Mouse (Mus musculus) liver, embryonic 16.5 days (tissue): ENCODE measurements around the gene Slc25a11. TPM values are rescaled to one million over a fixed set of nuclear protein-coding genes. Genes with fewer than 3 reads are reported as not detected.

Experiments
- ATAC-seq: fragments of 200-750 bp; cut with Nextera tagmentation; 2 replicates; pipeline ENCODE4 v1.8.0; 2017; ENCODE audit warnings: low read depth, mild to moderate bottlenecking, moderate number of reproducible peaks, moderate library complexity
- H3K27ac ChIP-seq: fragments of 300-500 bp; sonication (generic); 2 replicates; pipeline ENCODE4 v1.5.1; 2014; ENCODE audit warnings: mild to moderate bottlenecking, low read length
- H3K27me3 ChIP-seq: fragments of 300-500 bp; sonication (generic); 2 replicates; pipeline ENCODE4 v1.6.1; 2014; ENCODE audit warnings: low read depth, low read length, mixed read lengths; ENCODE audit not compliant: control insufficient read depth, insufficient read depth
- H3K36me3 ChIP-seq: fragments of 300-500 bp; sonication (generic); 2 replicates; pipeline ENCODE4 v1.6.1; 2014; ENCODE audit warnings: mild to moderate bottlenecking; ENCODE audit not compliant: control insufficient read depth, insufficient read depth
- H3K4me1 ChIP-seq: fragments of 300-500 bp; sonication (generic); 2 replicates; pipeline ENCODE4 v1.6.1; 2014; ENCODE audit warnings: low read depth, low read length, mixed read lengths; ENCODE audit not compliant: control insufficient read depth
- H3K4me2 ChIP-seq: fragments of 300-500 bp; sonication (generic); 2 replicates; pipeline ENCODE4 v1.6.1; 2014; ENCODE audit warnings: low read depth, low read length, mixed read lengths
- H3K4me3 ChIP-seq: fragments of 300-500 bp; sonication (generic); 2 replicates; pipeline ENCODE4 v1.5.1; 2014; ENCODE audit warnings: low read depth, mild to moderate bottlenecking, low read length
- H3K9ac ChIP-seq: fragments of 300-500 bp; sonication (generic); 2 replicates; pipeline ENCODE4 v1.6.1; 2014; ENCODE audit warnings: low read depth, low read length
- H3K9me3 ChIP-seq: fragments of 300-500 bp; sonication (generic); replicated peaks from 2 replicates; pipeline ENCODE4 v1.6.1; 2016; ENCODE audit warnings: low read length; ENCODE audit not compliant: control insufficient read depth
- WGBS: fragments of 180-500 bp; shearing (Covaris S2); extraction: QIAGEN DNeasy Blood & Tissue Kit; methylation state at CpG from one replicate; pipeline ENCODE4 v1.1.7; 2014; ENCODE audit not compliant: insufficient replicate concordance; 5-methylcytosine and 5-hydroxymethylcytosine counted together
- polyA plus RNA-seq: library from polyadenylated mRNA; unstranded; fragments of >200 nt; fragmentation: Nextera tagmentation; extraction: Ambion mirVana; gene quantifications from 2 replicates; pipeline ENCODE4 v1.2.1, GENCODE M21; 2015

Slc25a11 gene
- polyA plus RNA-seq, 1 experiment from 2014 or later = 79.2 TPM

DNA sequence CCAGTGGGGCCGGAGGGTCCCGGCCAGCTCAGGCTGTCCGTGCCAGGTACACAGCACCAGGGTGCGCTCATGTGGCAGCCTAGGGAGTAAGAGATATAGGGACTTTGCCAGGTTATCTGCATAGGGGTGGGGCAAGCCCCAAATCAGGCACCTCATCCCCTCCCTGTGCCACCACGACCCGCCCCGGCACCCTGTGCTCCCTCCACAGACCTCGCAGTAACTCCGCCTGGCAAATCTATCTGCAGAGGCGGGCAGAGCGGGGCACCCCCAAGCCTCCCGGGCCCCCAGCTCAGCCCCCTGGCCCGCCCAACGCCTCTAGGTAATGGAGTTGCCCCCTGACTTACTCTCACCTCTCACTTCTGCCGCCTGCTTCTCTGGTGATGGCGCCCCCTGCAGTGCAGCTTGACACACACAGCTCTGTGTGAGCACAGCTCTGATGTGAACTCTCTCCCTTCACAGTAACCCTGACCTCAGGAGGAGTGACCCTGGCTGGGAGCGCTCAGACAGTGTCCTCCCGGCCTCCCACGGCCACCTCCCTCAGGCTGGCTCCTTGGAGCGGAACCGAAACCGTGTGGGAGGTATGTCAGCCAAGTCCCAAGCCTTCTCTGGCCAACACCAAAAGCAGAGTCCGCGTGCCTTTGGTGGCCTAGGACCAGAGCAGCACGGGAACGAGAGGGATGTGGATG lies 38.8 kb downstream of the Slc25a11 start:
- WGBS = 75% methylated on average over 26 of the region's 26 CpGs

DNA sequence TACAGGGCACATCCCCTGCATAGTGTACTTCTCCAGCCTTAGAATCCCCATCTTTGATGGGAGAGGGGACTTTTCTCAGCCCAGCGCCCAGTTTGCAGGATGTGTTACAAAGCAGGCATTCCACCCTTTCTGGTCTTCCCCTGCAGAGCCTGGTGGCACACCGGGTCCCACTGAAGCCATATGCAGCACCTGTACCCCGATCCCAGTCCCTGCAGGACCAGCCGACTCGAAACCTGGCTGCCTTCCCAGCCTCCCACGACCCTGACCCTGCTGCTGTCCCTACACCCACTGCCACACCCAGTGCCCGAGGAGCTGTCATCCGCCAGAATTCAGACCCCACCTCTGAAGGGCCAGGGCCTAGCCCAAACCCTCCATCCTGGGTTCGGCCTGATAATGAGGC lies 39.7 kb downstream of the Slc25a11 start:
- Histone ChIP-seq H3K4me3 (no peak overlapping the region), H3K9ac (no peak overlapping the region), H3K36me3 (peaks cover 2% of the 10 kb centered on the region), H3K27me3 (no peaks in the 10 kb centered on the region), H3K4me2 (no peak overlapping the region), H3K9me3 (no peaks in the 10 kb centered on the region), H3K4me1 (no peaks in the 10 kb centered on the region), H3K27ac (no peak overlapping the region)
- WGBS = 61% methylated on average over 9 of the region's 9 CpGs
- no peak for ATAC-seq

More for the DNA sequence above, 38.8 kb downstream of the Slc25a11 start:
- no peaks in the 10 kb centered on the region for H3K4me1 ChIP-seq
- no peak for ATAC-seq
- peaks cover 2% of the 10 kb centered on the region for H3K36me3 ChIP-seq
- no peaks in the 10 kb centered on the region for H3K9me3 ChIP-seq
- no peak overlapping the region for H3K9ac ChIP-seq
- no peaks in the 10 kb centered on the region for H3K27me3 ChIP-seq
- H3K4me3 ChIP-seq = no peak overlapping the region
- H3K27ac ChIP-seq = no peak overlapping the region
- H3K4me2 ChIP-seq = no peak overlapping the region

DNA sequence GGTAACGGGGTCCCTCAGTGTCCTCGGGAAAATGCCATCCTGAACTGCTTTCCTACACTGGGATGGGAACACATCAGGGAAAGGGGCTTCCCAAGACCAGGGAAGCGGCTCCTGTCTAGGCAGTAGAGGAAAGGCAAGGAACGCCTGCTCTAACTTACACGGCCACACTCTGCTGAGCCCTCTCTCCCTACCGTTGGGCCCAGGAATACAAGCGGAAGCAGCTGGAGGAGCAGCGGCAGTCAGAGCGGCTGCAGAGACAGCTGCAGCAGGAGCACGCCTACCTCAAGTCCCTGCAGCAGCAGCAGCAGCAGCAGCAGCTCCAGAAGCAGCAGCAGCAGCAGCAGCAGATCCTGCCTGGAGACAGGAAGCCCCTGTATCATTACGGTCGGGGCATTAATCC lies 40.6 kb downstream of the Slc25a11 start:
- Histone ChIP-seq H3K36me3 (peaks cover 2% of the 10 kb centered on the region), H3K9ac (no peak overlapping the region), H3K4me1 (no peaks in the 10 kb centered on the region), H3K4me2 (no peak overlapping the region), H3K9me3 (no peaks in the 10 kb centered on the region), H3K27ac (no peak overlapping the region), H3K4me3 (no peak overlapping the region), H3K27me3 (no peaks in the 10 kb centered on the region)
- ATAC-seq = no peak
- WGBS = 83% methylated on average over 12 of the region's 12 CpGs

DNA sequence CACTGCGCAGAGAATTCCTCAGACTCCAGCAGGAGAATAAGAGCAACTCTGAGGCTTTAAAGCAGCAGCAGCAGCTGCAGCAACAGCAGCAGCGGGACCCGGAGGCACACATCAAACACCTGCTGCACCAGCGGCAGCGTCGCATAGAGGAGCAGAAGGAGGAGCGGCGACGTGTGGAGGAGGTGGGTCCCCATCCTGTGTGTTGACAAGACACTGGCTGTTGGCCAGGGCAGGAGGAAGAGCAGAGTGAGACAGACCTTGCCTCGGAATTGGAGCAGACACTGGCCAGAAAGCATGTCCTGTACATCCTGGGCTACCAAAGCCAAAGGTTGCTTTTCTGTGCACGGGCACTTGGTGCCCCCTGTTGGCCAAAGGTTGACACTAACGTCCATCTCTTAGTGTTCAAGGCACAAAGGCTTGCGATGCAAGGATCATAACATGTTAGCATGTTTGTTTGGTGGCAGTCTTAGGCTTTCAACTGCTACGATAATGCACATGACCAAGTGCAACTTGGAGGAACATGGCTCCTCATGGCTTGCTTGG lies 42.2 kb downstream of the Slc25a11 start:
- no peak for ATAC-seq
- Histone ChIP-seq H3K4me2 (no peak overlapping the region), H3K27ac (no peak overlapping the region), H3K27me3 (no peaks in the 10 kb centered on the region), H3K4me1 (no peaks in the 10 kb centered on the region), H3K36me3 (peaks cover 2% of the 10 kb centered on the region), H3K4me3 (no peak overlapping the region), H3K9ac (no peak overlapping the region), H3K9me3 (no peaks in the 10 kb centered on the region)
- 59% methylated on average over 14 of the region's 14 CpGs for WGBS

DNA sequence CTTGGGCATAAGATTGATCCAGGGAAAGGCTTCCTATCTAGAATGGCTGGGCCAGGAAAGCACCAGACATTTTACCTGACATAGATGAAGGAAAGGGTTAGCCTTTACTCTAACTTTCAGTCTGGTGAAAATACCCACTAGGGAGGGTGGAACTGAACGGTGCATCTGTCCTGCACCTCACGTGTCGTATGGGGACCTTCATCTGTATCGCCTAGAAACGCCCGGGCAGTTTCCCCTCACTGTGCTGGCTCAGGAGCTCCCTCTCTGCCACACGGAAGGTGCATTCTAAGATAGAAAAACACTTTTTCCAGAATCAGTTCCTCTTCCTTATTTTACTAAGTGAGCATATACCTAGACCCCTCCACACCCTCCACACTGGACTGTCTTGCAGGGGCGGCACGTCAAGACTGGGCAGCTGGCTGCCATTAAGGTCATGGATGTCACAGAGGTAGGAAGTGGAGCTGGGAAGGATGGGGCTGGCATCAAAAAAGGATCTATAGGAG lies 48.8 kb downstream of the Slc25a11 start:
- no peaks in the 10 kb centered on the region for H3K9me3 ChIP-seq
- no peak overlapping the region for H3K27ac ChIP-seq
- no peak overlapping the region for H3K4me3 ChIP-seq
- no peak overlapping the region for H3K9ac ChIP-seq
- H3K4me1 ChIP-seq = peaks cover 13% of the 10 kb centered on the region
- no peak for ATAC-seq
- no peak overlapping the region for H3K4me2 ChIP-seq
- WGBS = 74% methylated on average over 9 of the region's 9 CpGs
- H3K27me3 ChIP-seq = no peaks in the 10 kb centered on the region
- H3K36me3 ChIP-seq = no peaks in the 10 kb centered on the region

DNA sequence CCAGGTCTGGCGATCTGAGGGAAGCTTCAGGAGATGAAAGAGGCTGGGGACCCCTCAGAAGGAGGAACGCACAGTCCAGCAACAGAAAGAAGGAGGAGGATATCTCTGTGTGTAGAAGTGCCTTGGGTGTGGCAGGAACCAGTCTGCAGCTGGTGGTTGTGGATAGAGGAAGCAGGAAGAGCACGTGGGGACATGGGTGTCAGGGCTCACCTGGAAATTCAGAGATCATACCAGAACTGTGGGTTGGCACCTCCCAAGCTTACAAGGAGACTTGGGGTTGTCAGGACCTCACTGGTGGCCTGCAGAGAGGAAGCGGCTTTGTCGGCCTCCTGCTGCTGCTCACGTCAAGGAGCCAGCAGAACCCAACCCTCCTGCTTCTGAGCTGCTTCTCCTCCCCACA lies 50.0 kb downstream of the Slc25a11 start:
- Histone ChIP-seq H3K9ac (no peak overlapping the region), H3K27ac (no peak overlapping the region), H3K27me3 (no peaks in the 10 kb centered on the region), H3K9me3 (no peaks in the 10 kb centered on the region), H3K36me3 (no peaks in the 10 kb centered on the region), H3K4me2 (no peak overlapping the region), H3K4me3 (no peak overlapping the region), H3K4me1 (peaks cover 16% of the 10 kb centered on the region)
- 0 out of 2 replicates have a peak, but pooled peaks have one; percentile 19 for ATAC-seq
- WGBS = 24% methylated on average over 6 of the region's 6 CpGs

DNA sequence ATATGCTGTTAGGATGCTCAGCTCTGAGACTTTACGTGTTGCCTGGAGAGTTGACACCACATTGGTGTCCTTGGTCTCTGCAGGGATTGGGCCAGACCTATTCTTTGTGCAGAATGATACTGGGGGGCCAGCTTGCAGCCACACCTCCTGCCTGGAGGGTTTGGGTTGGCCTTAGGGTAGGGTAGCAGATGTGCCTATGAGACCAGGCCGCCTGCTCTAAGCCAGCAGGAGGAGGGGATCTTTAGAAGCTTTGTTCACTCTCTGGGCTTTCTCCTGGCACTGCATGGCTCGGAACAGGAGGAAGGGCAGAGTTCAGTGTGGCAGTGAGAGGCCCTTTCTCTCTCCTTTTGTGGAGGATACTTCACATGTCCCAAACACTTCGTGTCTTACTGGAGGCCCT lies 51.2 kb downstream of the Slc25a11 start:
- H3K4me1 ChIP-seq = peaks cover 18% of the 10 kb centered on the region
- H3K27ac ChIP-seq = peak overlapping the region; percentile 9; the same call in 1 of the 2 replicates
- no peak for ATAC-seq
- H3K4me2 ChIP-seq = no peak overlapping the region
- no peaks in the 10 kb centered on the region for H3K36me3 ChIP-seq
- WGBS = 65% methylated on average over 4 of the region's 4 CpGs
- H3K9me3 ChIP-seq = no peaks in the 10 kb centered on the region
- no peak overlapping the region for H3K4me3 ChIP-seq
- no peaks in the 10 kb centered on the region for H3K27me3 ChIP-seq
- H3K9ac ChIP-seq = no peak overlapping the region

DNA sequence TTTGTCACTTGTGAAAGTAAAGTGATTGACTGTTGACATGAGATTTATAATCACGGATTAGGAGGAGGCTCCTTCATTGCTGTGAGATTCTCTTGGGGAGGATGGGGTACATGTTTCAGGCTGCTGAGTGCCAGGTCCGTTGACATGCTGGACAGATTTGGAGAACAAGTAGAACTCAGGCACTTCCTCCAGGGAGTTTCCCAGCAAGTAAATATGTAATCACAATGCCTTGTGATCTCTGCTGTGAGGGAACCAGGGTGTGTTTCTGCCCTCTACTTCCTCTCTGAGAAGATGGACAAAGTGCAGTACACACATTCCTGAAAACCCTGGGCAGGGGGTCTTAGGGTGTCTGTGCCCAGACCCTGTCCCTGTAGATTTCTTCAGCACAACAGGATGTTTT lies 51.6 kb downstream of the Slc25a11 start:
- no peaks in the 10 kb centered on the region for H3K27me3 ChIP-seq
- no peak overlapping the region; the same call in 1 of the 2 replicates for H3K27ac ChIP-seq
- no peak for ATAC-seq
- H3K4me3 ChIP-seq = no peak overlapping the region
- WGBS = 32% methylated on average over 2 of the region's 2 CpGs
- no peak overlapping the region for H3K4me2 ChIP-seq
- no peaks in the 10 kb centered on the region for H3K9me3 ChIP-seq
- no peak overlapping the region for H3K9ac ChIP-seq
- H3K36me3 ChIP-seq = no peaks in the 10 kb centered on the region
- peaks cover 18% of the 10 kb centered on the region for H3K4me1 ChIP-seq

DNA sequence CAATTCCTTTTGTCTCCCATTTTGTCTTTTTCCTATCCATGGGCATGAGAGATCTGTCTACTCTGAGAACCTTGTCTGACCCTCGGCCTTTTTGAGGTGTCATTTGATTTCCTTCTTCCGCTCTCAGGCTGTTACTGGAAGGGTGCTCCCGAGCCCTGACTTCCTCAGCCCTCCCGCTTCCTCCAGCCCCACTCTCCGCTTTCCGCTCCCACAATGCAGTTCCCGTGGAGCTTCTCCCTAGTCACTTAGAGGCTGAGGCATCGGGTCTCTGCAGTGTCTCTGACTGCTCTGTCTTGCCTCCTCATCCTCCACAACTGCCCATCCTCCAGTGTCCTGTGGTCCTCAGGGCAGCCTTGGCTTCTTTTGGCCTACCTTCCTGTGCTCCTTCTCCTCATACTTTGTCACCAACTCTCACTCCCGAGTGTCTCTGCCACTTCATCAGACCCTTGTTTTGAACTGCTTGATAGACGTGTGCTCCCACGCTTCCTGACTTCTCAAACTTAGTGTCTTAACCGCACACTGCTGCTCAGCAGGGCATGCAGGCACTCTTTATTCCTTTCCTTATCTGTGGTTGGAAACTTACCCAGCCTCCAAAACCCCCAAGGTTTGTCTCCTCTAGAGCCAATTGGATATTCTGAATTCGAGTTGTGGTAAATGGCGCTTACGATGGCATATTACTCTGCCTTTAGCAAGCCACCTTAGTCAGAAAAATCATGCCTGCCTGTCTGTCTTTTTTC lies 52.9 kb downstream of the Slc25a11 start:
- Histone ChIP-seq H3K36me3 (no peaks in the 10 kb centered on the region), H3K9me3 (no peaks in the 10 kb centered on the region), H3K27me3 (no peaks in the 10 kb centered on the region), H3K4me1 (peaks cover 18% of the 10 kb centered on the region), H3K4me2 (no peak overlapping the region), H3K4me3 (no peak overlapping the region), H3K9ac (no peak overlapping the region), H3K27ac (no peak overlapping the region)
- WGBS = 47% methylated on average over 15 of the region's 15 CpGs
- no peak for ATAC-seq
